Mouse (Mus musculus): ENCODE results near the gene Rnf10. TPM values are rescaled to one million over a fixed set of nuclear protein-coding genes. Genes with fewer than 3 reads are reported as not detected.

Gene Rnf10
- total RNA-seq, 2 experiments from 2014 or later: 248 to 266 TPM

Other genes with a start within 250 kb of the Rnf10 start
- not detected for gene Gm10401, start 174.6 kb downstream of the Rnf10 start, total RNA-seq (2021)
- 1 to 10 TPM; 6.8 TPM for gene Acads, start 153.6 kb downstream of the Rnf10 start, total RNA-seq (2021)
- 10 to 100 TPM; 27.1 to 28.8 TPM for gene Unc119b, start 137.9 kb downstream of the Rnf10 start, total RNA-seq (2021)
- gene Mlec, start 114.7 kb downstream of the Rnf10 start, total RNA-seq (2021): 10 to 100 TPM; 86.2 to 87.5 TPM
- 100 to 1,000 TPM; 295 to 302 TPM for gene Cabp1, start 78.5 kb downstream of the Rnf10 start, total RNA-seq (2021)
- 100 to 1,000 TPM; 104 to 110 TPM for gene Pop5, start 37.1 kb downstream of the Rnf10 start, total RNA-seq (2021)
- gene Coq5, start 6.8 kb upstream of the Rnf10 start, total RNA-seq (2021): 10 to 100 TPM; 39.3 to 39.7 TPM
- gene Dynll1, start 28.1 kb upstream of the Rnf10 start, total RNA-seq (2021): 100 to 1,000 TPM; 713 to 752 TPM
- 10 to 100 TPM; 71.0 to 77.6 TPM for gene Srsf9, start 54.3 kb upstream of the Rnf10 start, total RNA-seq (2021)
- 10 to 100 TPM; 19.9 to 20.9 TPM for gene Gatc, start 68.3 kb upstream of the Rnf10 start, total RNA-seq (2021)
- gene Triap1, start 68.3 kb upstream of the Rnf10 start, total RNA-seq (2021): 10 to 100 TPM; 27.0 to 29.0 TPM
- gene Cox6a1, start 76.1 kb upstream of the Rnf10 start, total RNA-seq (2021): 100 to 1,000 TPM; 793 to 810 TPM
- gene Msi1, start 156.7 kb upstream of the Rnf10 start, total RNA-seq (2021): 10 to 100 TPM; 45.2 to 49.2 TPM
- gene Pla2g1b, start 193.4 kb upstream of the Rnf10 start, total RNA-seq (2021): not detected
- 10 to 100 TPM; 31.1 to 34.0 TPM for gene Sirt4, start 211.8 kb upstream of the Rnf10 start, total RNA-seq (2021)
- gene Pxn, start 233.8 kb upstream of the Rnf10 start, total RNA-seq (2021): 10 to 100 TPM; 19.9 to 21.0 TPM